Mouse (Mus musculus) adrenal gland, adult 18-20 months (tissue): ENCODE results near the gene Dpyd. TPM values are rescaled to one million over a fixed set of nuclear protein-coding genes. Genes with fewer than 3 reads are reported as not detected.

Experiments used
- DNase-seq, 2 experiments: peaks; one replicate each; pipeline ENCODE4 v3.0.0; 2021 to 2022; ENCODE audit warnings: low spot score in 2 of 2
- total RNA-seq, 2 experiments: library from RNA; stranded (reverse); gene quantifications; 1 replicate in 1 of 2; 2 replicates in 1 of 2; pipeline ENCODE4 v1.2.3; 2021

The Dpyd gene
- total RNA-seq, 2 experiments from 2014 or later: 20.6 to 26.4 TPM

DNA sequence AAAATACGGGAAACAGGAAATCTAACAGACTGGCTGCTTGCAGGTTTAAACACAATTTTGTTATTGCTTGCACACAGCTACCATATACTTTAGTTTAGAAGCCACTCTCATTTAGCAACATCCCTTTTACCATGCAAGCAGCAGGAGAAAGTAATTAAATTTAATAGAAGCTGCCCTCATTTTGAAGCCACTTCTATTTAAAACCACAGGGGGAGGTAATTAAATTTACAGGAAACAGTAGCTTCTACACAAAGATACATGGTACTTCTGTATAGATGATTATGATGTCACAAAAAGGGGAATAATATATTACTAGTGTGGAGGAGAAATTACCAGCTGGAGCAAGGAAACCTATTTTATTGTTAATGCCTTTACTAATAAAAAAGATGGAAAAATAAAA, 113.5 kb downstream of the Dpyd start:
- no peak for DNase-seq

DNA sequence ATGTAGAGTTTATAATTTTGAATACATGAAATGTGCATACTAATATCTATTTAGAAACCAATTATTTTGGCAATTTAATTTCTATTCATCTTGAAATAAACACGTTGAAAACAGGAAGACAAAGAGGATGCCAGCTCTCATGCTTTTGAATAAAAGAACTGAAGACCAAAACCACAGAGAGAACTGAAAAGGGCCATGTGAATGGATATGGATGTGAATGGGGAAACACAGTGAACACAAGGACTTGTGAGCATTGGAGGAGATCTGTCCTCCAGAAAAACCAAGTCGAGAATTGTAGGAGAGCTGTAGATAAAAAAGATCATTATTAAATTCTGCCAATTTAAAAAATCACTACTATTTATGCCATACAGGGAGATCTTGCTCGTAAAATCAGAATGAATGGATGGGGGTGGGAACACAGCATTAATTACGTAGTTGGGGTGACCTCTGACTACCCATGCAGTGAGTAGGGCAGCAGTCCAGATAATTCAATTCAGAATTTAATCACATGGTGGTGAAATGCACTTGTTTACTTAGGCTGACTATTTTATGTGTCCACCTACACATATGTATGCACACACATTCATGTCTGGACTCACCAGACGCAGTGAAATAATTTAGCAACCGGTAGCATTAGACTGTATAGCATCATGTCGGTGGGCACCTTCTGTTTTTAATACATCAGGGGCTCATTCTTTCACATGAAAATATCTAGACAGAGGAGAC, 114.3 kb downstream of the Dpyd start:
- DNase-seq: no peak

DNA sequence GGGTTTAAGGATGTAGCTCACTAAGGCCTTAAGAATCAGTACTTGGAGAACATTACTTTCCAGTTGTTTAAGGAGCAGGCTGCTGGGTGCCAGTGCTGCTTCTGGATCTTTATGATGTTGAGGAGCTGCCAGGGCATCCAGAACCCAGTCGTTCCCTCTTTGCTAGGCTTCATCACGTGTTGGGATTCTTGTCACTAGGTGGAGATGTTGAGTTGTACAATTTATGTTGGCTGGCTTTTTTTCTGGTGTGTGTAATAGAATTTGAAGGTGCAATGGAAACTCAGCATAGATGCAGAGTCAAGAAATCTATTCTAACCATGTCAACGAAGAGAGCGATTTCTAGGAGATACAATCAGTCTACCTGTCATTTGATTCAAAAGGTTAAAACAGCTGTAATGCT, 118.9 kb downstream of the Dpyd start:
- no peak for DNase-seq

DNA sequence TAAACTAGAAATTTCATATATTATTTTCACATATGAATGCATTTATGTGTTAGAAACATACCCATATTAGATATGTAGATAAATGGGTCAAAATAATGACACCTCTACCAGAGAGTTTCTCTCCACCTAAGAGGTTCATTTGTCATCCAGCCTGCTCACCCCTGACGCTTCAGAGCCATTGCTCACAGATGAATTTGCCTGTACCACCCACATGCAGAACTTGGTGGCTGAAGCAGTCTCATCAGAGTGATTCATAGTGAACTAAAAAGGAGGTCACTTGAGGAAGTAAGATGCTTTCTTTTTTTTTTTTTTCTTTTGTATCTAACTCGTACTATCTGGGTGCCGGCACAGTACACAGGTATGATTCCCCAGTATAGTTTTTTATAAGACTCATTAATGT, 188.3 kb downstream of the Dpyd start:
- no peak for DNase-seq

DNA sequence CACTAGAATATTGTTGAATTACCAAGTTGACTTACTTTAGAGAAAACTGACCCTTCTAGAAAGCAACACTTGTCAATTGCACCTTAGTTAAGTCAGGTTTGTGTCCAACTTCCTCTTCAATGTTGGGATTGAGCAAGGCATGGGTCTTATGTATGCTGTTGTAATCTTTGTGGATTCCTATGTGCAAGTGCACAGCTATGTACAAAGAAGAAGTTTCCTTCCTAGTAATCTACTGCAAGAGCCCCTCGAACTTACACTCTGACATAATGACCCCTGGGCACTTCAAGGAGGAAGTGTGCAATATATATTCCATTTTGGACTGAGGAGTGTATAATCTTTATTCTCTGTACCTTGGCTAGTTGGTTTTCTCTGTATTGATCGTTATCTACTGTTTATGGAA, 191.7 kb downstream of the Dpyd start:
- no peak for DNase-seq

DNA sequence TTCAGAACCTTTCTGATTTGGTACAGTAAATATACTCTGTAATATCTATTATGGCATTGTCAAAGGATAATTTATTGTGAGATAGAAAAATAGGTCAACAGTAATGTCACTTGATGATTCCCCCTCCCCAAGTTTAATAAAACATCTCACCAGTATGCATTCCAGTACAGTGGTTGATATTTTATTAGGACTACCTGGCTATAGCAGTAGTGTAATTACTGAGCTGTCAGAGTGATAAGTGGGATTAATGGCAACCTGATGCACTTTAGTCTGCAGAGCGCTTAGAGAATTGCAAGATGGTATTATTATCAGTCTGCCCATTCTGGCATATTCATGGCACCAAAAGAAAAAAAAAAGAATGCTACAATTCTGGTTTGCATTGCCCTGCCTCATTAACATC, 194.2 kb downstream of the Dpyd start:
- no peak for DNase-seq

DNA sequence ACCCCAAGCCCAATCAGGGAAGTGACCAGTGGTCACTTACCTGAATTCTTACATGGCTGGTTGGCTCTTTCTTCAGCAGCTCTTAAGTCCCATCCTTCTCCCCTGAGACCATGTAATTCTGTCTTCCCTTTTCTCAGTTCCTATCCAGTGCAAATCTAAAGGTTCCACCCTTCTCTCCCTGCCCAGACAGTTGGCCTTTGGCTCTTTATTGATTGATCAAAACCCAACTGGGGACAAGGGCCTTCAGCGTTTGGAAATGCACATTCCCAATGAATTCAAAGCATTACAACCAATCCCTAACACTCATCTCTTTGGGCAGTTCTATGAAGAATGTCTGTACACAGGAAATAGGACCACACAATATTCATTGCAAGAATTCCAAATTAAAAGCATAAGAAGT, 251.0 kb downstream of the Dpyd start:
- no peak for DNase-seq

DNA sequence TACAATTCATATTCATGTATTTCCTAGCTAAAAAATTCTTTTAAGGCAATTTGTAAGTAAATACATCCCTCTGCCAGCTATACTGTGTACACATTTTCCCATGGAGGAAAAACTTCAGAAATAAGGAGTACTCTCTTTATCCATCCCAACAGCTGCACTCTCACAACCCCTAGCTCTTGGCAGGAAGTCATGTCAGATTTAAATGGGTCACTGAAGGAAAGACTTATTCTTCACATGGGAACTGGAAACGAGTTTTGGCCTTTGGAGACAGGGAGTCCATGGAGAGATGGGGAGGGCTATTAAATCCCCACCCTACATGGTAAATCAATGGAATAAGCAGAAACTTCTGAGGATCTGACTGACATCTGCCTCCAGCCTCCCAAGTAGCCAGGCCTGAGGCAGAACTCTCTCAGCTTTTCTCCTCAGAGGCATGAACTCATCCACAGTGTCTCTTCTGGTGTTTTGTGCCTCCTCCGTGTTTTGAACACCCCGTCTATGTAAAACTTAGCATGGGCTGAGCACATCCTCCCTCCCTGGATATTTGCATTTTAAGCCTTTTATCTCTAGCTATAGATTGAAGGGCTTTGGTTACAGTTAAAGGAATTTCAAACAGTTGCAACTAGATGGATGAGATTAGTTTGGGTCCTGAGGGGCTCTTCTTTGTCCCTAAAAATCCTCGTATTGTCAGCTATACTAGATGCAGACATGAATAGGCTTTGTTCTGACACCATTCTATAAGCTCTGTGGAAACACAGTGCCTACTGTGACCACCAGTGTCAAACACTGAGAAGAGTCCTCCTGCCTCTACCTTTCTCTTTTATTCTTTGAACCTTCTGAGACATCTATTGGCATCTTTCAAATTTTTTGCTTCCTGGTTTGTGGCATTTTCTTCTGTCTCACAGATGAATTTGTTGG, 288.9 kb downstream of the Dpyd start:
- no peak for DNase-seq

DNA sequence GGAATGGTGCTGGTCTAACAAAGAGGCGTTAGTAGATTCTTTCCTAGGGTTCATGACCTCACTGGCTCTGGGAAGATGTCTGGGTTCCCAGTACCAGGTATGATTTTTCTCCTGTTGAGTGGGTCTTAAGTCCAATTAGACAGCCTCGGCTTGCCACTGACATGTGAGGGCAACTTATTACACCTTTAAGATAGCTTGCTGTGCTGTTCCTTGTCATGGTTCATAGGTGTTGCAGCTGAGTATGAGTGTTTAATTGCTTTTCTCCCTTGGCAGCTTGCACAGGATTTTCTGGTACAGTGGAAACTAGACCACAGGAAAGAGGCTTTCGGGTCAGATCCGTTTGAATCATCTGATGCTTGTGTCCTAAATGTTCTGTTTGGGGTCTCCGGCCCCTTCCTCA, 290.8 kb downstream of the Dpyd start:
- no peak for DNase-seq

DNA sequence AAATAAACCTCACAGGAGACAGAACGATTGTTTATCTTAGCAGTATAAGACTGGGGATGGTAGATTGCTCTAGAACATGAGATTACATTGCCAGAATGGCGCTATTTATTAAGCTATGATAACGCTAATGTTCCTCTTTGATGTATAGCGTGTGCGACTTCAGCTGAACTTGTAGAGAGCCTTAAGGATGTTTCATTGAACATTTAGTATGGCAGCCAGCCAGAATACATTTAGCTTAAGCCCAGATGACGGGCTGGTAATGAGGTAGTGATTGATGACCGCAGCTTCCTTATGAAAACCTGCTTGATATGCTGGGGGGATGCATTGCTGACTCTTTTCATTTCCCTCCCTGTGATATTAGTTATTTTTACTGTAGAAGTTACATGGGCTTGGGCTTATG, 293.5 kb downstream of the Dpyd start:
- DNase-seq: no peak

DNA sequence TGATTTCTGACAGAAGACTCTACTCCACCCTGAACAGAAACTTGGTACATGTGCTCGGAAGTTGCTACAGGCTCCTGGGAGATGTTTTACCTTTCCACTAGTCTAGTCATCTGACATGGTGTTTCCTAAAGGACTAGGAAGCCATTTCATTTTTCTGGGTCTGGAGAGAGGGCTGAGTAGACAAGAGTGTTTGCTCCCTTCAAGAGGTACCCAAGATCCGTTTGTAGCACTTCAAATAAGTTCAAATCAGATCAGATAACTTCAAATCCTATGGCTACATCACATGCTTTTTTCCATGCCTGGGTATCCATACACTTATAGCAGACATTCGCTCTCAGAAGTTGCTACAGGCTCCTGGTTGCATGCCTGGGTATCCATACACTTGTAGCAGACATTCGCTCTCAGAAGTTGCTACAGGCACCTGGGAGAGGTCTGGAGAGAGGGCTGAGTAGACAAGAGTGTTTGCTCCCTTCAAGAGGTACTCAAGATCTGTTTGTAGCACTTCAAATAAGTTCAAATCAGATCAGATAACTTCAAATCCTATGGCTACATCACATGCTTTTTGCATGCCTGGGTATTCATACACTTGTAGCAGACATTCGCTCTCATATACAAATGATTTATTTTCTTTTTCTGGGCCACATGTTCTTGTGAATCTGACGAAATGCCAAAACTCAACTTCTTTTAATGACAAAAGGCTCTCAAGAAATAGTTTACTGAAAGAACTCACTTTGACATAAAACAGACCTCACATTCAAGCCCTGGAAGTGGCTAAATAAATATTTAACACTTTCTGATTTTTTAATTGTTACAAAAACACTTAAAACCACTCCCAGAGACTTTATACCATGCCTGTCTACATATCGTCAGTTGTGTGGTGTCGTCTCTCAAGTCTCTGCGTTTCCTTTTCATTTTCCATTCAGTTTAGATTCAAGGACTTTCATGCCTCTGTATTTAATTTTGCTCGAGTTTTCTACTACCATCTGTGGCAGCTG, 307.5 kb downstream of the Dpyd start:
- no peak for DNase-seq

DNA sequence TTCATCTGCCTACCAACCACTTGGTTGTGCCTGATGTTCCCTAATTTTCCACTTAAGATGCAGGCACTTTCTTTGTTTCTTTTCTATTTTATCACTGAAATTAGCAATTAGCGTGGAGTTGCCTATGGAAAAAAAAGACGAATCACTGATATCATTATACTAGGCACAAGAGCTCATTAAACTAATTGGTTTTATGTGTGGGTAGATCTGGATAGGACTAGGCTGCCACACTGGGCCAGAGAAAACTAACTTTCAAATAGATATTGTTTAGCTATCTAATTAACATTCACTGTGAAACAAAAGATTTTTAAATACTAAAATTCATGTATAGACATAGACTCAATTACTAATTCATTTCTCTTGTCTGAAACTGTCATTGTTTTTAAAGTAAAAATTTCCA, 313.9 kb downstream of the Dpyd start:
- no peak for DNase-seq

DNA sequence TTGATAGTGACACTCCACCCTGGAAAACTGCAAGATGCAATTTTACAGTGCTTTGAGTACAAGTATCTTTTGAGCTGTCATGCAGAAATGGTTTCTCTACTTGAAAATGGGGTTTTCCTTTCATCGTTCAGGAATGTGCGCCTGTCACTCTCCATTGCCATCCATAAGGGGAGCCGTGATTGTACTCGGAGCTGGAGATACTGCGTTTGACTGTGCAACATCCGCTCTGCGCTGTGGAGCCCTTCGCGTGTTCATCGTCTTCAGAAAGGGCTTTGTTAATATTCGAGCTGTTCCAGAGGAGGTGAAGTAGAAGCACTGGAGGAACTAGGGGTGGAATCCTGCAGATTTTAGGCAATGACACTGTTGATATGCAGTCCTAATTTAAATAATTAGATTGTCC, 337.1 kb downstream of the Dpyd start:
- DNase-seq: no peak

DNA sequence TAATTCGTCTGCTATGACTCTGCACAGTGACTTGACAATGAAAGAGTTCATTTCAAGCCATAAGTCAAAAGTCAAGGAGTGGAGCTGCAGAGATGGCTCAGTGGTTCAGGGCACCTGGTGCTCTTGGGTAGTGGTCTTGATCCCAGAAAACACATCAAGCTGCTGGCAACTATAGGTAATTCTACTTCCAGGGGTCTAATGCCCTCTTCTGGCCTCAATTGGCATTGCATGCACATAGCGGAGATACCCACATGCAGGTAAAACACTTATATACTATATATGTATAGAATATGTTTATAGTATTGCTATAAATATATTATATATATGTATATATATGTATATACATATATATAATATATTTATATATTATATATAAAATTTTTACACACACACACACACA, 429.4 kb downstream of the Dpyd start:
- no peak for DNase-seq

DNA sequence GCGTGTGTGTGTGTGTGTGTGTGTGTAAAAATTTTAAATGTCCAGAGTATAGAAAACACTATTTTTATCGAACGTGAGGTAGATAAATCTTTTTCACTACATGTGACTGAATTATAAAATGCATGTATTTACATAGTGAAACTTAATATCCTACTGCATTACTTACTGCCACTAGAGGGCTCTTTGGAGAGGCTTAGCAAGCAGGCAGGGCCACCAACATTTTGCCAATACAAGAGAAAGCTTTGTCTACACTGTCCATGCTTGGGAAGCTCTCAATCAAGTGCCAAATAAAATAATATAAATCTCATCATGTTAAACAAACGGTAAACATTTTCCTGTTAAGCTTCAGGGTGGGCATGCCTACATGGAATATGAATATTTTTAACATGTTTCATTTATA, 429.9 kb downstream of the Dpyd start:
- no peak for DNase-seq

DNA sequence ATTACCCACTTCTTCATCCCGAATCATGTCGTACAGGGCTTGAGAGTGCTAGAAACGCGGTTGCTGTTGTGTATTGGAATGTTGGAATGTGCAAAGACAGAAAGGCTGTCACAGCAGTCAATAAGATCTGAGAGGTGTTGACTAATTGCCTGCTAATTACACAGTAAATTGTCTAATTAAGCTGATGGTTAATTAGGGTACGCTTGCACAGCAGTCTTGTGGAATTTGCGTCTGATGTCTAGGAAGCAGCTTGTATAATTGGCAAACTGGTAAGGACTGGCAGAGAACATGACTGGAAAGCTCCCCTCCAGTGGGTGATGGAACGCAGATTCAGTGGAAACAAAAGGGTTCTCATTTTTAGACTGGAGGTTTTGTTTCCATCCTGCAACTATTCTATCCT, 459.3 kb downstream of the Dpyd start:
- no peak for DNase-seq

DNA sequence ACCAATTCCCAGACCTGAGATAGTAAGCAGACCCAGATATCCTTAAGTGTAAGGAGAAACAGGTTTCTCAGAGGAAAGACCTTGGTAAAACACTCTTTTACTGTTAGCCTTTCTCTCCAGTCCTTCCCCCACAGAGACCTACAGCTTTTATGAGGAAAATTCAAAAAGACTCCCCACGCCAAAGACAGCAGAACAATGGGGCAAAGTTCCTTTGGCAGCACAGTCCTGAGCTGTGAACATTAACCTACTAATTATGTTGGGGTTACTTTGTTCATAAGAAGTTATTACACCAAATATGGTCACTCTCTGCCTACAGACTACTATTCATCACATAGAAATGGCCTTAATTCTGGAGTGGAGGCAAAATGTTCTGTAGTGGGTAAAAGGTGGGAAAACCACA, 480.7 kb downstream of the Dpyd start:
- no peak for DNase-seq

DNA sequence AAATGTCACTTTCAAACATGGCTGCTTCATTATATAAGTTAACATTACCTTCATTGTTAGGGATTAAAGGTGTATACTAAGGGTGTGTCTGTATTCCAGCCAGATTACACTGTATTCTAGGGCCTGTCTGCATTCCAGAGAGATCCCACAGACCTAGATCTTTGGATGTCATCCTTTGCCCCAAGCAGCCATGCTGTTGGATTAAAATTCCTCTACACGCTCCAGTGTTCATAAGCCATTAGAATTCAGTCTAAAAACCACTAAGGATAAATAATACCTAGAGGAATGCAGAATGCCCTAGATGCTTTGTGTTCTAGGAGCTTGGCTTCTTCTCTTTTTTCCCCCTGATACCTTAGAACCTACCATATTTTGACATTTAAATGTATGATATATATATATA, 494.2 kb downstream of the Dpyd start:
- no peak for DNase-seq

DNA sequence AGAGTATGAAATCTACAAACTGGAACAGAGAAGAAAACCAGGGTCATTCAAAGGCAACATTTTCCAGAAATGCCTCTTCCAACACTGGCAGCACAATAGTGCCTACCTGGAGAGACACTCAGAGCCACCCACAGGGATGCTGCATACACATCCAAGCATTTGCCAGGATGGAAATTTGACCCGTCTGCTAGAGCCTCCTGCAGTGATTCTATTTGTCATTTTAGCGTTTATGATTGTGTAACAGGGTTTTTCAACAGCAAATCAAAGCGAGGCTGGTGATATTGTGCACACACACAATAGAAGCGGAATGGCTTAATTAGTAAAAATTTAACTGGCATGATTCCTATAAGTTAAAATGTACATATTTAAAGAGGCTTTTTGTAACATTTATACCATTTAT, 501.3 kb downstream of the Dpyd start:
- DNase-seq: no peak

DNA sequence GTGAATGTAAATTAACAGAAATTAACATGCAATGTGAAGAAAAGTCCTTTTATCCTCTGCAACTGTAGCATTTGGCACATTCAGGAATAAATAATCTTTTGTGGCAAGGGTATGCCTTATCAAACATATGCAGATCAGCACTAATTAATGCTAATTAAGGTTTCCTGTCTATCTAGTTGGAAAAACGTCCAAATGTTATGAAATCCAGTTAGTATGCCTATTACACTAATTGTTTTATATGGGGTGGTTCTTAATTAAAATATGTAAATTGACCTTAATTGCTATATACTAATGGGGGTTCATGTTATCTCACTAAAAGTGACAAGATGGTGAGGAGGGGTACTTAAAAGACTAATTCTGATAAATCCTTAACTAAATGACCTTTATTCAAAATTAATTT, 501.7 kb downstream of the Dpyd start:
- no peak for DNase-seq

DNA sequence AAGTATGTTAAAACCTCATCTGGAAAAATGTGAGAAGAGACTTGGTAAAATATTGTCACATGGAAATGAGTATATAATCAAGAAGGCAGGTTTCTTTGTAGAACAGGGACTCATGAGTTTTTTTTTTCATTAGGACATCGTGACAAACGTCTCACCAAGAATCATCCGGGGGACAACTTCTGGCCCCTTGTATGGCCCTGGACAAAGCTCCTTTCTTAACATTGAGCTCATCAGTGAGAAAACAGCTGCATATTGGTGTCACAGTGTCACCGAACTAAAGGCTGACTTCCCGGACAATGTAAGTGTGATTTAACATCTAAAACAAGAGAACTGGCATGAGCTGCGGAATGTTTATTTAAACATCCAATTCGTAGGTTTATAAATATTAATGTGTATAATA, 502.8 kb downstream of the Dpyd start:
- DNase-seq: no peak
